Mouse (Mus musculus) frontal cortex, adult 2 months (tissue): ENCODE measurements around the gene Med17. TPM values are rescaled to one million over a fixed set of nuclear protein-coding genes. Genes with fewer than 3 reads are reported as not detected.

Experiments
- DNase-seq, 2 experiments: peaks; one replicate each; pipeline ENCODE4 v3.0.0; 2022; ENCODE audit warnings: low spot score in 1 of 2; ENCODE audit errors: extremely low spot score in 1 of 2
- polyA plus RNA-seq: library from polyadenylated mRNA; depleted of rRNA; stranded (reverse); fragments of >200 nt; gene quantifications from 2 replicates; pipeline ENCODE4 v1.2.3, GENCODE M21; 2012; rRNA removed

Med17 gene
- polyA plus RNA-seq, 1 experiment: 48.7 TPM

- DNase-seq: no peak
Measured at GRCm38 (mm10) chr9:15238297-15238990, 41.3 kb downstream of the Med17 start.

- no peak for DNase-seq
Measured at GRCm38 (mm10) chr9:15237516-15238296, 42.0 kb downstream of the Med17 start.

- no peak for DNase-seq
Measured at GRCm38 (mm10) chr9:15235986-15236385, 43.7 kb downstream of the Med17 start.

GRCm38 (mm10) chr9:15233604-15234003, 46.1 kb downstream of the Med17 start:
- no peak for DNase-seq

GRCm38 (mm10) chr9:15232445-15232844, 47.3 kb downstream of the Med17 start:
- no peak for DNase-seq

GRCm38 (mm10) chr9:15224912-15225311, 54.8 kb downstream of the Med17 start:
- DNase-seq: no peak

GRCm38 (mm10) chr9:15213695-15214094, 66.0 kb downstream of the Med17 start:
- no peak for DNase-seq

- peak in 1 of 2 experiments; percentile 72 for DNase-seq
Measured at GRCm38 (mm10) chr9:15211876-15212275, 67.9 kb downstream of the Med17 start.

Other genes starting within 250 kb of the Med17 start
- gene Panx1, start 234.5 kb downstream of the Med17 start, polyA plus RNA-seq: 36.1 and 38.8 TPM in 2 replicates
- 1.2 and 1.3 TPM in 2 replicates for gene Hephl1, start 167.8 kb downstream of the Med17 start, polyA plus RNA-seq
- 15.4 and 18.4 TPM in 2 replicates for gene Vstm5, start 40.9 kb downstream of the Med17 start, polyA plus RNA-seq
- 32.3 and 38.9 TPM in 2 replicates for gene Taf1d, start 26.3 kb upstream of the Med17 start, polyA plus RNA-seq
- gene 4931406C07Rik, start 26.5 kb upstream of the Med17 start, polyA plus RNA-seq: 31.3 and 34.6 TPM in 2 replicates
- 19.7 and 22.3 TPM in 2 replicates for gene Cep295, start 77.9 kb upstream of the Med17 start, polyA plus RNA-seq
- gene Smco4, start 213.5 kb upstream of the Med17 start, polyA plus RNA-seq: 4.0 and 5.5 TPM in 2 replicates